Mouse (Mus musculus) heart, embryonic 12.5 days (tissue): ENCODE data around the gene Mtus2. TPM values are rescaled to one million over a fixed set of nuclear protein-coding genes. Genes with fewer than 3 reads are reported as not detected.

Experiments used
- ATAC-seq: fragments of 200-750 bp; cut with Nextera tagmentation; 2 replicates; pipeline ENCODE4 v1.8.0; 2017; ENCODE audit warnings: moderate TSS enrichment, moderate library complexity; ENCODE audit not compliant: insufficient number of reproducible peaks, low FRiP score
- H3K27ac ChIP-seq: fragments of 300-500 bp; sonication (generic); 2 replicates; pipeline ENCODE4 v1.5.1; 2016; ENCODE audit warnings: mild to moderate bottlenecking, moderate library complexity; ENCODE audit not compliant: poor library complexity, severe bottlenecking
- H3K27me3 ChIP-seq: fragments of 300-500 bp; sonication (generic); replicated peaks from 2 replicates; pipeline ENCODE4 v1.6.1; 2016; ENCODE audit warnings: mild to moderate bottlenecking, moderate library complexity
- H3K36me3 ChIP-seq: fragments of 300-500 bp; sonication (generic); 2 replicates; pipeline ENCODE4 v1.6.1; 2016; ENCODE audit warnings: mild to moderate bottlenecking, moderate library complexity
- H3K4me1 ChIP-seq: fragments of 300-500 bp; sonication (generic); replicated peaks from 2 replicates; pipeline ENCODE4 v1.6.1; 2016; ENCODE audit warnings: mild to moderate bottlenecking
- H3K4me2 ChIP-seq: fragments of 300-500 bp; sonication (generic); 2 replicates; pipeline ENCODE4 v1.6.1; 2016; ENCODE audit warnings: mild to moderate bottlenecking, moderate library complexity
- H3K4me3 ChIP-seq: fragments of 300-500 bp; sonication (generic); 2 replicates; pipeline ENCODE4 v1.5.1; 2016; ENCODE audit warnings: mild to moderate bottlenecking
- H3K9ac ChIP-seq: fragments of 300-500 bp; sonication (generic); 2 replicates; pipeline ENCODE4 v1.6.1; 2016; ENCODE audit warnings: mild to moderate bottlenecking, moderate library complexity
- H3K9me3 ChIP-seq: fragments of 300-500 bp; sonication (generic); replicated peaks from 2 replicates; pipeline ENCODE4 v1.6.1; 2016; ENCODE audit warnings: mild to moderate bottlenecking, moderate library complexity
- WGBS: fragments of 180-500 bp; shearing (Covaris S2); methylation state at CpG from one replicate; pipeline ENCODE4 v1.1.7; 2016; 5-methylcytosine and 5-hydroxymethylcytosine counted together
- polyA plus RNA-seq: library from polyadenylated mRNA; unstranded; fragments of >200 nt; fragmentation: Nextera tagmentation; extraction: Ambion mirVana; gene quantifications from 2 replicates; pipeline ENCODE4 v1.2.1, GENCODE M21; 2016

Gene Mtus2
- polyA plus RNA-seq, 1 experiment from 2014 or later = 104 TPM

DNA sequence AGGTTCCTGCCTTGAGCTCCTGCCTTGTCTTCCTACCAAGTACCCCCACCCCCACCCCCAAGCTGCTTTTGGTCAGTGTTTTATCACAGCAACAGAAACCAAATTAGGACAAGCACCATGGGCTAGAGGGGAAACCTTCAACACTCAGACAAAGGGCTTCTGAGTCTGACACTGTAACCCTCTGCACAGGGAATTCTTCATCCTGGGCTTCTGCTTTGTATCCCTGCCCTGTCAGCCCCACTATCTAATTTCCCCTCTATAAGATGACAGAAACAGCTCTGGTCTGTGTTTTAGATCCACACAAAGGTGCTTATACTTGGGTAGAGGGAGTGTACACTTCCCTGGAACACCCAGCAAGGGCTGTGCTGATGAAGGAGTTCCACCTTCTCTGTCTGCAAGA is 294.7 kb downstream of the Mtus2 start:
- Histone ChIP-seq H3K4me2 (0 out of 2 replicates have a peak overlapping the region, but pooled peaks have one; percentile 3), H3K9ac (no peak overlapping the region), H3K9me3 (peaks cover 8% of the 10 kb centered on the region; the same call in 1 of the 2 replicates), H3K27ac (peak overlapping the region; percentile 78), H3K4me3 (no peak overlapping the region), H3K4me1 (peaks cover 30% of the 10 kb centered on the region), H3K27me3 (no peaks in the 10 kb centered on the region), H3K36me3 (no peaks in the 10 kb centered on the region)
- ATAC-seq = no peak

GRCm38 (mm10) chr5:148262016-148262415 is 304.9 kb downstream of the Mtus2 start:
- H3K4me2 ChIP-seq = no peak overlapping the region
- H3K9me3 ChIP-seq = peaks cover 6% of the 10 kb centered on the region; the same call in 1 of the 2 replicates
- no peak overlapping the region for H3K9ac ChIP-seq
- H3K4me3 ChIP-seq = no peak overlapping the region
- H3K27ac ChIP-seq = no peak overlapping the region
- no peak for ATAC-seq
- peaks cover 5% of the 10 kb centered on the region; the same call in 1 of the 2 replicates for H3K4me1 ChIP-seq
- no peaks in the 10 kb centered on the region for H3K27me3 ChIP-seq
- no peaks in the 10 kb centered on the region for H3K36me3 ChIP-seq
- WGBS = 80% methylated on average over 7 of the region's 7 CpGs

- H3K4me2 ChIP-seq = peak overlapping the region; percentile 77
- H3K9me3 ChIP-seq = 0 out of 2 replicates have a peak, but pooled peaks cover 5% of the 10 kb centered on the region
- peak overlapping the region; percentile 82 for H3K9ac ChIP-seq
- H3K4me1 ChIP-seq = peaks cover 22% of the 10 kb centered on the region
- under 1% methylated on average over 32 of the region's 32 CpGs for WGBS
- peak overlapping the region; percentile 97 for H3K27ac ChIP-seq
- H3K4me3 ChIP-seq = peak overlapping the region; percentile 78
- no peaks in the 10 kb centered on the region for H3K27me3 ChIP-seq
- H3K36me3 ChIP-seq = no peaks in the 10 kb centered on the region; the same call in 1 of the 2 replicates
- ATAC-seq = peak; percentile 63
These were observed 307.9 kb downstream of the Mtus2 start for GRCm38 (mm10) chr5:148264819-148265707.

- H3K4me3 ChIP-seq = peak overlapping the region; percentile 78
- no peaks in the 10 kb centered on the region; the same call in 1 of the 2 replicates for H3K36me3 ChIP-seq
- H3K9ac ChIP-seq = peak overlapping the region; percentile 82
- peaks cover 39% of the 10 kb centered on the region for H3K4me1 ChIP-seq
- WGBS = 39% methylated on average over 2 of the region's 2 CpGs
- peak overlapping the region; percentile 77 for H3K4me2 ChIP-seq
- no peak for ATAC-seq
- peak overlapping the region; percentile 97; the same call in 1 of the 2 replicates for H3K27ac ChIP-seq
- H3K27me3 ChIP-seq = no peaks in the 10 kb centered on the region
- 0 out of 2 replicates have a peak, but pooled peaks cover 5% of the 10 kb centered on the region for H3K9me3 ChIP-seq
These were observed 309.7 kb downstream of the Mtus2 start for GRCm38 (mm10) chr5:148266841-148267240.

- Histone ChIP-seq H3K4me3 (no peak overlapping the region), H3K9ac (no peak overlapping the region), H3K4me2 (peak overlapping the region; percentile 40; the same call in 1 of the 2 replicates), H3K36me3 (no peaks in the 10 kb centered on the region; the same call in 1 of the 2 replicates), H3K4me1 (peaks cover 44% of the 10 kb centered on the region), H3K9me3 (0 out of 2 replicates have a peak, but pooled peaks cover 5% of the 10 kb centered on the region), H3K27ac (peak overlapping the region; percentile 70), H3K27me3 (no peaks in the 10 kb centered on the region)
- WGBS = 57% methylated on average over 4 of the region's 4 CpGs
- no peak for ATAC-seq
These were observed 310.3 kb downstream of the Mtus2 start for GRCm38 (mm10) chr5:148267446-148267845.

GRCm38 (mm10) chr5:148272065-148272464 is 314.9 kb downstream of the Mtus2 start:
- 0 out of 2 replicates have a peak, but pooled peaks cover 2% of the 10 kb centered on the region for H3K9me3 ChIP-seq
- ATAC-seq = peak; percentile 93
- H3K27me3 ChIP-seq = no peaks in the 10 kb centered on the region
- peak overlapping the region; percentile 24 for H3K4me2 ChIP-seq
- peaks cover 51% of the 10 kb centered on the region for H3K4me1 ChIP-seq
- no peak overlapping the region for H3K4me3 ChIP-seq
- H3K36me3 ChIP-seq = peaks cover 7% of the 10 kb centered on the region
- 15% methylated on average over 6 of the region's 6 CpGs for WGBS
- H3K9ac ChIP-seq = no peak overlapping the region
- peak overlapping the region; percentile 98 for H3K27ac ChIP-seq

- peak overlapping the region; percentile 24 for H3K4me2 ChIP-seq
These were observed 315.7 kb downstream of the Mtus2 start for GRCm38 (mm10) chr5:148272771-148273170.

DNA sequence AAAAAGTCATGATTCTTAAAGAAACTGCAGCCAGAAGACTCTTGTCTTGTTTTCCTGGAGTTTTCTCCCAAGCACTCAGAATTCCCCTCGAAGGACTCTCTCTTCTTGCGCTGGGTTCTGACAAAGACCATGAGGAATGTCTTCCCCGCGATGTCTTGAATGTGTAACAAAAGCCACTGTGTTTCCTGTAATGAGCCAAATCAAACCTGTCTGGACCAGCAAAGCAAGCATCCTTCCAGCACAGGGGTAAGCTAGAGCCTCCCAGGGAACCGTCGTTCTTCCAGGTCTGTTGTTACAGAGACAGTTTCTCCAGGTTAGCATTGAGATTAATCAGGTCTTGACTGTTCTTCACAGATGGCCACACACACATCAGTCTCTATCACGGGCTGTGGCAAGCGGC is 321.1 kb downstream of the Mtus2 start:
- Histone ChIP-seq H3K4me3 (no peak overlapping the region), H3K4me1 (peaks cover 12% of the 10 kb centered on the region; the same call in 1 of the 2 replicates), H3K4me2 (no peak overlapping the region), H3K9ac (no peak overlapping the region), H3K36me3 (peaks cover 54% of the 10 kb centered on the region), H3K27me3 (no peaks in the 10 kb centered on the region), H3K27ac (no peak overlapping the region), H3K9me3 (no peaks in the 10 kb centered on the region)
- WGBS = 73% methylated on average over 8 of the region's 8 CpGs
- no peak for ATAC-seq

More at GRCm38 (mm10) chr5:148272771-148273170, 315.7 kb downstream of the Mtus2 start:
- H3K36me3 ChIP-seq = peaks cover 11% of the 10 kb centered on the region
- no peaks in the 10 kb centered on the region for H3K27me3 ChIP-seq
- peak overlapping the region; percentile 98 for H3K27ac ChIP-seq
- ATAC-seq = no peak
- peaks cover 51% of the 10 kb centered on the region for H3K4me1 ChIP-seq
- H3K9me3 ChIP-seq = 0 out of 2 replicates have a peak, but pooled peaks cover 2% of the 10 kb centered on the region
- H3K9ac ChIP-seq = 0 out of 2 replicates have a peak overlapping the region, but pooled peaks have one; percentile 18
- WGBS = 42% methylated on average over 6 of the region's 6 CpGs
- no peak overlapping the region for H3K4me3 ChIP-seq

DNA sequence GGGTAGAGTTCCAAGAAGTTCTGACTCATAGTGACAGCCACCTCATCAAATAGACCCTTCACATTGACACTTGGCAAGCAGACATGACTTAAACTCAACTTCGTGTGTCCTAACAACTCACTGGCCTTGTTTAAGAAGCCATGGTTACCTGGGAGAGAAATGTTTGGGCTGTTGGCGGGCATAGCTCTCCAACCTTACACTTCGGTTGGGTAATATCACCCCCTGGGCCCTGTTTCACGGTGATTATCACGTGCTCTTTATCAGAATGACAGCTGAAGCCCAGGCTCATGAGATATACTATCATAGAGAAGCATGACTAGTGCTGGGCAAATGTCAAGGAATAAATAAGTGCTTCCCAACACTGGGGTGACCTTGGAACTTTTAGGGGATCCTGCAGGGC is 323.2 kb downstream of the Mtus2 start:
- Histone ChIP-seq H3K4me1 (peaks cover 11% of the 10 kb centered on the region; the same call in 1 of the 2 replicates), H3K27me3 (no peaks in the 10 kb centered on the region), H3K36me3 (peaks cover 68% of the 10 kb centered on the region), H3K4me3 (no peak overlapping the region), H3K27ac (no peak overlapping the region), H3K9ac (no peak overlapping the region), H3K9me3 (no peaks in the 10 kb centered on the region), H3K4me2 (no peak overlapping the region)
- ATAC-seq = no peak
- 43% methylated on average over 5 of the region's 5 CpGs for WGBS

- H3K27me3 ChIP-seq = no peaks in the 10 kb centered on the region
- H3K4me2 ChIP-seq = no peak overlapping the region
- WGBS = 78% methylated on average over 6 of the region's 6 CpGs
- H3K27ac ChIP-seq = no peak overlapping the region
- H3K36me3 ChIP-seq = peaks cover 73% of the 10 kb centered on the region
- no peak overlapping the region for H3K9ac ChIP-seq
- peaks cover 8% of the 10 kb centered on the region; the same call in 1 of the 2 replicates for H3K4me1 ChIP-seq
- H3K4me3 ChIP-seq = no peak overlapping the region
- H3K9me3 ChIP-seq = no peaks in the 10 kb centered on the region
- ATAC-seq = no peak
These were observed 325.0 kb downstream of the Mtus2 start for GRCm38 (mm10) chr5:148282093-148282492.

- no peaks in the 10 kb centered on the region for H3K9me3 ChIP-seq
- H3K4me1 ChIP-seq = peaks cover 8% of the 10 kb centered on the region; the same call in 1 of the 2 replicates
- no peak overlapping the region for H3K9ac ChIP-seq
- H3K27me3 ChIP-seq = no peaks in the 10 kb centered on the region
- no peak for ATAC-seq
- H3K4me2 ChIP-seq = no peak overlapping the region
- WGBS = 87% methylated on average over 5 of the region's 5 CpGs
- peaks cover 75% of the 10 kb centered on the region for H3K36me3 ChIP-seq
- no peak overlapping the region for H3K27ac ChIP-seq
- no peak overlapping the region for H3K4me3 ChIP-seq
These were observed 325.5 kb downstream of the Mtus2 start for GRCm38 (mm10) chr5:148282631-148283030.
